Mouse (Mus musculus) liver, adult 2 months (tissue): ENCODE data around the gene Pigo.

Source experiments
- CTCF ChIP-seq: fragments of 200-500 bp; IDR thresholded peaks from 2 replicates; pipeline ENCODE4 v1.5.1; 2011; ENCODE audit warnings: low read depth, low read length, control low read depth
- POLR2A ChIP-seq: fragments of 200-500 bp; IDR thresholded peaks from 2 replicates; pipeline ENCODE4 v1.6.1; 2011; ENCODE audit warnings: low read length, control low read depth; ENCODE audit not compliant: insufficient read depth; ENCODE audit errors: extremely low read depth

DNA sequence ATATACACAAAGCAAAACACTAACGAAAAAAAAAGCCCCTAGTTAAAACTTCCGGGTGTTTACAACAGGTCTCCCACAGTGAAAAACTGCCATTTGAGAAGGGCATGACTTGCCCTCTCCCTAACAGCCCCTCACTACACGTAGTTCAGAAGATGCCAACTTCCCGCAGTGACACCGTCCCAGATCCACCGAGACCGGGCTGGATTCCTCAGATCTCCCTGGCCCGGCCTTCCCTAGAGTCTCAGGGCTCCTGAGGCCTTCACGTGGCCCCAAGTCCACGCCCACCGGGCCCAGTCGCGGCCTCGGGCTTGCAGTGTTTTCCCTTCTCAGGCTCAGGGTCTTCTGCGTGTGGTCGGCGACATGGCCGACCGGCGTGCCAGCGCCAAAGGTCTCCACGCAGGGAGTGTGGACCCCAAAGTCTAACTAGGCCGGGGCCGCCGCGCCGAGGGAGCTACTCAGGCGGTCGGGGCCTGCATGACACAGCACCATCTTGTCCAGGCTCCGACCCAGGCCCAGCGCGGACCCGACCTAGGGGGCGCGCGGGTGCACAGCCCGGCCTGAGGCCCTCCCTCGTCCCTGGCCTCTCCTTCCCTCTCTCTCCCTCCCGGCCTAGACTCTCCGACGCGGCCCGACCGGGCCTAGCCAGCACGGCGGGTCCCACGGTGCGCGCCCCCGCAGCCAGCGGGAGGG lies 26.0 kb downstream of the Pigo start:
- TF ChIP-seq POLR2A (no peak), CTCF (no peak)
